Mouse (Mus musculus): ENCODE results near the gene Speer4e. TPM values are rescaled to one million over a fixed set of nuclear protein-coding genes. Genes with fewer than 3 reads are reported as not detected.

The Speer4e gene
- polyA plus RNA-seq (2014; fragmentation: Illumina TruSeq; extraction: RNeasy Lipid Tissue Mini Kit (QIAGEN cat#74804); ENCODE audit: low read depth, low replicate concordance) = 0.46 TPM

GRCm38 (mm10) chr5:14938329-14938728 is at the start of gene Speer4e:
TSS of gene Speer4e (minus strand) at chr5:14938429.

GRCm38 (mm10) chr5:14978835-14979234 is 40.6 kb upstream of the Speer4e start, which contains the start of gene Gm10354:
TSS of gene Gm10354 (minus strand) at chr5:14978935.

DNA sequence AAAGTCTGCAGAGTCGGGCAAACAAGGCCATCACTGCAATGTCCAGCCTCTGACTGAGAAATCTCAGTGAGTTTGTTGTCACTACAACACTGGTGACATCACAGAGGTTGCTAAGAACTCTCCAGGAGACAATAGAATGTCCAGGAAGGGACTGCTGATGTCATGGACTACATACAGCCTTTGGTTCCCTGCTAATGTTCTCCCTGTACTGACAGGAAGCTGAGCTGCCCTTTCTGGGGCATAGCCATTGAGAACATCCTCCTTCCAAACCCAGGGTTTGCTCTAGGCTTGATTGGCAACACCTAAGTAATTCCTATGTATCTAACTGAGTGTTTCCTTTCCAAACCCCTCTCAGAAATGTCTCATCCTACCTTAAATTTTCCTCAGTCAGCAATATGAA is 23.4 kb downstream of the Speer4e start, which contains the start of gene Gm9758:
Gene Gm9758 (minus strand): TSS at position 101 of the 400 bp plus-strand sequence.

Other genes with a start within 250 kb of the Speer4e start
- 0.31 TPM for gene Gm9758, start 23.5 kb downstream of the Speer4e start, polyA plus RNA-seq (2014; fragmentation: Illumina TruSeq; extraction: RNeasy Lipid Tissue Mini Kit (QIAGEN cat#74804); ENCODE audit: low read depth, low replicate concordance)
- not detected for gene Gm10354, start 40.5 kb upstream of the Speer4e start, polyA plus RNA-seq (2014; fragmentation: Illumina TruSeq; extraction: RNeasy Lipid Tissue Mini Kit (QIAGEN cat#74804); ENCODE audit: low read depth, low replicate concordance)
- not detected for gene Gm17019, start 94.6 kb upstream of the Speer4e start, polyA plus RNA-seq (2014; fragmentation: Illumina TruSeq; extraction: RNeasy Lipid Tissue Mini Kit (QIAGEN cat#74804); ENCODE audit: low read depth, low replicate concordance)